Mouse (Mus musculus): ENCODE measurements around the gene Slc16a3.

DNA sequence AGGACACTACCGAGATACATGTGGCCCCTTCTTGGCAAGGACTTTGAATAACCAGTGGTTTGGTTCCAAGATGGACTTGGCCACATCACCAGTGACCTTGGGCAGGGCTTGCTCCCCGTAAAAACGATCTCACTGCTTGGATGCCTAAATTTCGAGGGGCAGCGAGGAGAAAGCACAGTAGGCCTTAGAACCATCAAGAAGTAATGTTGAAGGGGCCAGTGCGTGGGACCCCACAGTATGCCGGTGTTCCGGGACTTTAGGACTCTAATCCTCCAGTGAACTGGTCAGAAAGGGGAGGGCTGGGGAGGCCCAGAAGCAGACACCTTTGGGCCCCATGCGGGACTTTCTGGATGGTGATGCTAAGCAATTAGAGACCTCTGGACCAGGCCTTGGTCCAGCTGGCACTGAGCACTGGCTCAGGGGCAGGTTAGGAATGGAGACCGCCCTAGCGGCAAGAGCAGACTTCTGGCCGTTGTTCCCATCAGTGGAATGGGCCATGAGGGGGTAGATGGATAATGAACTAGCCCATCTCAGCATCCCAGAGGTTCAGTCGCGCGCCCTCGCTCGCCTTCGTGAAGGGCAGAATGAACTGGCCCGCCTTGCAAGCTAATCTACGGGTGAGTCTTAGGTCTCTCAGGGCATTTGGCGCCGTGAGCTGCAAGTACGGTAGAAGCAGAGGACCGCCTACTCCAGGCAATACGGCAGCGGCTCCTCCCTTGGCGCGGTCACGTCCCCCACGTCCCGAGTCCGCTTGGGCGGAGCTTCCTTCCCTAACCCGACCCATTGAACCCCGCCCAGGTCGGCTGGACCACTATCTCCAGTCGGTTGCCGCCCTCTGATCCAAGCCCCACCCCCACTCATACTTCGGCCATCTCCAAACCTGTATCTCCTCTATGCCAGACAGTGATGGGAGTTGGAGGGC, 2.3 kb downstream of the Slc16a3 start:
- no peak for TF ChIP-seq POLR2A (IDR thresholded peaks at IDR 0.05; ENCODE audit: borderline replicate concordance, extremely low read depth, low read depth, low read length)
- TF ChIP-seq CTCF (IDR thresholded peaks at IDR 0.05; ENCODE audit: insufficient read depth, low read length): no peak
